Mouse (Mus musculus) cerebellum, adult 11 months (tissue): ENCODE data around the gene Acsm5.

Experiments used
- DNase-seq: peaks from one replicate; pipeline ENCODE4 v3.0.0; 2022

Acsm5 gene

DNA sequence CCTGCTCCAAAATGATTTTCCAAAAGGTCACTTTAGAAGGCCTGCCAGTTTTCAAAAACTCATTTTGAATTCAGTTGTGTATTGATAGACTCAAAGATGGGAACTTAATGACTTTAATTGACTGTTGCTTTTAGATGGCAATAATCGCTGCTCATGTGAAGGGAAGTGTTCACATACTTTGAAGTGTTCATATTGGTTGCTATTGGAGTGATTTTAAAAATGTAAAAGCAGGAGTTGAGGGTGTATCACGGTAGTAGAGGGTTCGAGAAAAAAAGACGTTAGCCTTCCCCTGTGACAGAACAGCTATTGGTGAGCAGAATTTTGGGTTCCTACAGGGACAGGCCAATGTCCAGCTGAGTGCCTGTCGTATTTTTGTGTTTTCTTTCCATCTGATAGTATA lies at the start of gene Acsm5:
Gene Acsm5 (plus strand): TSS at position 301 of the 400 bp plus-strand sequence.
- DNase-seq, result no peak

DNA sequence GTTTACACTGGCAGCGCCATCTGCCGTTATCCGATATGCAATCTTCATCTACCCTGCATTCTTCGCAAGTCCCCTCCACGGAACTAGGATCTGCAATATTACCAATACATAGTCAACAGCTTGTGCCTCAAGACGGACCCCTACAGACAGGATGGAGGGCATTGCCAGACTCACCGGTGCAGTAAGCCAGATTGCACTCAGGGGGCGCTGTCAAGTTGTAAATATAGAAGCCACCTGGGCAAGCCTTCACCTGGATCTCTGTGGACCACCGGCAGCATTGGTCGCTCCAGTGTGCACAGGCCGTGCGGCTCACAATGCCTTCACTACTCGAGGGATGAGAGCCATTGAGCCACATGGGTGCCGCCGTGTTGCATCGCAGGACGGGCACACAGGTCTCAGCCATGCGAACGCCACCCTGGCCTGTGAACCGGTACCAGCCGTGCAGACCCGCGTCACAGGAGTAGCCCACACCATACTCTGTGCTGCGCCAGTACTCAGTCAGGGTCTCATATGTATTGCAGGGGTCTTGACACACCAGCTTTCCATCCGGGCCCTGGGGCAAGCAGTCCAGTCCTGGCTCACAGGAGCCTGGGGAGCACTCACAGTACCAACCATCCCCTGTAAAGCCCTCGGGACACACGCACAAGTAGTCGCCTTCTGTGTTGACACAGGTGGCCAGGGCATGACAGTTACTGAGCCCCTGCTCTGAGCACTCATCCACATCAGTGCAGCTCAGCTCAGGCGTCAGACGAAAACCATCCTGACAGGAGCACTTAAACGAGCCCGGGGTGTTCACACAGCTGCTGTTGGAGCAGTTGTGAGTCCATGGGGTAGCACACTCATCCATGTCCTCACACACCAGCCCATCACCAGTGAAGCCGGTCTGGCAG lies 42.5 kb upstream of the Acsm5 start:
- no peak for DNase-seq

DNA sequence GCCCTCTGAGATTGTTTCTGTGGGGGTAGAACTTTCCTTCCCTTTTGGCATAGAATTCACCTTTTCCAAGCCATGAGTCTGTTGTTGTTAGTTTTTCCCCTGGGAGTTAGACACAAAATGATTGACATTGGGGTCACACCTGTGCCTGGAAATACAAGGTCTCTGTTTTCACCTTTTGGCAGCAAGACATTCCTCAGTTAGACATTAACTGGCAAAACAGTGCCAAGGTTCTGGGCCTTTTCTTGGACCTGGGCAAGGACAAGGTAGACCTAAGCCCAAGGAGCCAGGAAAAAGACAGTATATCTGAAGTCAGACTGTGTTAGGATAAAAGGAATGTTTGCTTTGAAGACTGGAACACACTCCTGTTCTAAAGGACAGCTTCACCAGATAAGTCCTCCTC lies 40.0 kb upstream of the Acsm5 start, which contains the start of gene Umod:
Gene Umod (minus strand): TSS at position 27 of the 400 bp plus-strand sequence.
- no peak for DNase-seq

DNA sequence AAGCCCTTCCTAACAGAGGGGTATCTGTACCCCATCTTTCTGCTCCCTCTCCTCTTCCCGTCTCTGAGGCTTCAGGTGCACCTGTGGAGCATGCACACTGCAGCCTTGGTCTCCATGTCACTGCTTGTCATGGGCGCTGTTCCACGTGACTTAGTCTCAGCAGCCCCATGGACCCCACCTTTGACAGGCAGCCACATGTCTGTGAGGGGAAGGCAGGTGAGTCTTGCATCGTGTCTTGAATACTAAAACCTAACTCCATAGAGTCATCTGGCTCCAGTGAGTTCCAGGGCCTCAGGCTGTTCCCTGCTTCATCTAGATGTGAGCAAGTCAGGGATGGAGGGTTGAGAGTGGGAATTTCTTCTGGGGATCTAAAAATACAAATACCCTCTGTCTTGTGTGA lies 35.1 kb upstream of the Acsm5 start:
- no peak for DNase-seq

DNA sequence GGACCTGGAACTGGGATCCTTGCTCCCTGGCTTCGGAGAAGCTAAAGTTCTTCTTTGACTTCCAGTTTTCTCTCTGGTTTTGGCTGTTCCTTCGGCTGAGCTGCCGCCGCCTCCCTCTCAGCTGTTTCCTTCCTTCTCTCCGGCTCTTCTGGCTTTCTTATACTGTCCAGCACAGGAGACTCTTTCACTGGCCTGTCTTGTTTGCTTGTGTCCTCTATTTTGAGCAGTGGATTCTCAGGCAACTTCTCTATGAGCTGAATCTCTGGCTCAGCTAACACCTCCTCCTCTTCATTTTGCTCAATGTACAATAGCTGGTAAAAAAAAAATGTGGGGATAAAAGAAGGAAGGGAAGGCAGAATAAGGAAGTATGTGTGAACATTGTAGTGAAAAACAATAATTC lies 32.6 kb upstream of the Acsm5 start:
- DNase-seq, result no peak

DNA sequence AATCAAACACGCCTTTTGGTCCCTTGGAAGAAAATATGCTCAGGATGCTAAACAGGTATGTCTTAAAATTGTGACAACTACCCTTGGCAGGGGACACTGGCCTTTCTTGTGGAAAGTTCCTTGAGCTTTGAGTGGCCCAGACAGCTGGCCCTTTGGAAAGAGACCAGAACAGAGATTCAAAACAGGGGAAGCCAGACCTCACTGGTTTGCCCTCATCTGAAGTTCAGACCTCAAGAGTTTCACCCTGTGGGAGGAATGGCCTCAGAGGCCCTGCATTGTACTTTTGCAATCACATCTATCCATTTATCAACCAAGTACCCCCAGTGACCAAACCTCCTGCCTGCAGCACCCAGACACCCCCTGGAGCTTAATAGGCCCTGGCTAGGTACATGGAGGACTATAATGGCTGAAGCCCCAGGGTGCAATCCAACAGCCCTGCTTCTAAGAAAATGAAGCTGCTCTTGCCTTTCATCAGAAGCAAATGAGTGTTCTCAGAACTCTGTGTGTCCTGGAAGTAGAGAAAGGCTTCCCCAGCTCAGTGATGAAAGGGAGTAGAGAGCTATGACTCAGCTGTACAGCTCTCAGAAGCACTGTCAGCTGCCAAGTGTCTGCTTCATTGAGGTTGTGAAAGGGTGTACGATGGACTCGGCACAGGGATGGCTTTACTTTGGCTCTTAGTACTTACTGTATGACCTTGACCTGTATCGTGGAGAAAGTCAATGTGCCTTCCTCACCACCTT lies 29.1 kb upstream of the Acsm5 start:
- DNase-seq, result no peak

DNA sequence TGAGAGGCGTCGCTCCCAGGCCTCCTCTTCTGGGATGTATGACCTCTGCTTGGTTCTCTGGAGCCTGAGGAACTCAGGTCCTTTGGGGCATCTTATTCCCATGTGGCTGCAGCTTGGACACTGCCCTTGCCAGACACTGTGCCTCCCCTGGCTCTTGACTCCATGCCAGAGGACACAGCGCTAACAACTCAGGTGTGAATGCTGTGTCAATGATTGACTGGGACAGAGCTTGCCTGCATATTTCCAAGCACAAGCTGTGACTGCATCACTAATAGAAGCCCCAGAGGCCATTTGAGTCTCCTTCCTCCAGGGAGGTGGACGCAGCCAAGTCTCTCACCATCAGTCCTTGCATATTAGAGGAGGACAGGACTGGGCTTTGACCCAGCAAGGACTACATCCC lies 8.1 kb upstream of the Acsm5 start:
- no peak for DNase-seq

DNA sequence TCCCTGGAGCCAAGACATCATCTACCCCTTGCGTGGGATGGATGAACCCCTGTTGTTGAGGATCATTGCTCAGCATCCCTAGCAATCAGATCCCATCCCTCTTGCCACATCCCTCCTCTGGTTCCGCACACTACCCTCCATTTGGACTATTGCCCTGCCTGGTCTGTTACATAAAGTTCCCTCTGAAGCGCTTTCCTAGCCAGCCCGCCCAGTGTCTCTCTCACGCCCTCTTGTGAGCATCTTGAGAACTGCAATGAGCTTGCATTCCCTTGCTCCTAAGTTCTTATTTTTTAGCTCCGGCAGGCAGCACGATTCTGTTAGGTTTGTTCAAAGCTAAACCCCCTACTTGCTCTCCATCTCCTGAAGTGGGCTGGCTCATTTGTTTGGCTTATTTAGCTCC lies 6.2 kb upstream of the Acsm5 start:
- peak; percentile 43 for DNase-seq

DNA sequence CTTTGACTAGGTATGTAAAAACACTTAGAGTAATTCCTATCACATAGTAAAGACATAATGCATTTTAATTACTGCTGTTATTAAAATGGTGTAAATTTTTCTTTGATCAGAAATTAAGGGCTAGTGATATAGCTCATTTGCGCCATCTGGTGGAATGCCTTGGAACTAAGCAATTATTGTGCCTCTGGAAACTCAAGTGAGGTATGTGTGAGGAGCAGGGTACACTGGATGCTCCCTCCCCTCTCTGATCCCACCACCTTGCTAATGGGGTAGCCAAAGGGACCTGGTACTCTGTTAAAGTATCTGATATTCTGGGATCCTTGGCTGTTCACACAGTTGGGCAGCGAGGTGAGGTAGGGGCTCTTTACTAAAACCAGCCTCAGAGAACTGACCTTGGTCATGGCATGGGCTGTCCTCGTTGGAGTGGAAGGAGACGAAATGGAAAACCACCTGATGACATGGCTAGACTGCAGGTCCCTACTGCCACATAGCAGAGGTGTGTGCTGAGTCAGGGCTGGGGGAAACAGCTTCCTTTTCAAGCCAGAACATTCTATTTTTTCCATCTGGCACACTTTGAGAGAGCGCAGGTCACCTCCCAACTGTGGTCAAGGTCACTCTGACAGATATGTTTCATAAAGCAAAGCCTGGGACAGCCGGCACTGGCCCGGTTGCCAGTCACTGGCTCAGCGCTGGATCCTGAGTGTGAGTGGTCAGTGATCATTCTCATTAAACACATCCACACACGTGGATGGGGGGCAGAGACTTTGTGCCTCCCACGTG lies 3.6 kb upstream of the Acsm5 start:
- DNase-seq, result peak; percentile 24

DNA sequence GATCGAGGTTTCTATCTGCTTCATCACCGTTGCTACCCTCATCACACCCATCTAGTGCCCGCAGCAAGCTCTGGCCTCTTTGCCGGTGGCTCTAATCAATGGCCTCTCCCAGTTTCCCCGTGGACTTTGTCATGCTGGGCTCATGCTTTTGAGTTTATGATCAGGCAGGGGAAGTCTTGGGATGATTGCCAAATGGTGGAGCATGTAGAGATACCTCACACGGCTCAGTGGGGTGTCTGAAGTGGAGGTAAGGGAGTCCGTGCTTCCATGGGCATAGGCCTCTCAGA lies 3.0 kb upstream of the Acsm5 start:
- no peak for DNase-seq

DNA sequence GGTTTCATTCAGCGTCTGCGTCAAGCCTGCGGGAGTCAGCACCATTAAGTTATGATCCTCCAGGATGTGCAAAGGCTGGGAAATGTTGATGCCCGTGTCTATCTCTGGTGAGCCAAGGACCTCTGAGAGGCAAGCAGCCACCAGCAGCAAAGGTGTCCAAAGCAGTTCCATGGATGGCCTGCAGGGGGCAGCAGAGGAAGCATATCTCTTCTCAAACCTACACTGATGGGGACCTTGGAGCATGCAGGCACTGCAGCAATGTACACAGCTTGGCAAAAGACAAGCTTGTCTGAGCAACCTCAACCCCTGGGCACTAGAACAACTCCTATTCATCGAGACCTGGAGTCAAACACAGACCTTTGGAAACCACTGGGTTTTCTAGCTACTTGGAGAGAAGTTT lies 391 bp downstream of the Acsm5 start:
- peak; percentile 39 for DNase-seq

DNA sequence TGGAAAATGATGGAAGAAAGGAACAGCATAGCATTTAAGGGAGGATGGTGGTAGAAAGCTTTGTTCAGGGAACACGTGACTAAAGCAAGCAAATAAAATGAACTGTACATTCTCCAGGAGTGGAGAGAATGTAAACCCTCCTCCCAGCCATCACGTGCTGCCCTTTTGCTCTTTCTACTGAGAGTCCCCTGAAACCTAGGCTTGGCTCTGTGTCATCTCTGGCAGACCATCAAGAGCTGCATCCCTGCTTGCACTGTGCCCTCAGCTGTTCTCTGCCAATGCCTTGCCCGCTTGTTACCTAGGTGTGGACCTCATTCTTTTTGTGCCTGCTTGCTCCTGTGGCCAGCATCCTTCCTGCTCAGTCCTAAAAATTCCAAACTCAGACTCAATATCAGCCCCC lies 2.6 kb downstream of the Acsm5 start:
- DNase-seq, result no peak

DNA sequence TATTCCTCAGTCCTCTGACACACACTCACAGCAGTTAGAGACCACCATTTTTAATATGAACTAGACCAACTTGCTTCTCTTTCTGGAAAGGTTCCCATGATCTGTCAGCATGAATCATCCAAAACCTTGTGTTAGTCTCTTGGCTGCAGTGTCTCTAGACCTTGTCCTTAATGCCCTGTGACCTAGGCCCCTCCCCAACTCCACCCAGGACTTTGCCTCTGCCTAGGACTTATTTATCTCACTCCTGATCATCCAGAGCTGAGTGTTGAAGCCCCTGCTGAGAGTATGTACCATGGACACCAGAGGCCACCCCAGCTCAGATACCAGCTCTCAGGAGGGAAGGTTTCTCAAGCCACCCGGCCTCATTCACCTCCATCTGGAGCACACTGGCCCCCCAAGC lies 3.1 kb downstream of the Acsm5 start:
- DNase-seq, result no peak

DNA sequence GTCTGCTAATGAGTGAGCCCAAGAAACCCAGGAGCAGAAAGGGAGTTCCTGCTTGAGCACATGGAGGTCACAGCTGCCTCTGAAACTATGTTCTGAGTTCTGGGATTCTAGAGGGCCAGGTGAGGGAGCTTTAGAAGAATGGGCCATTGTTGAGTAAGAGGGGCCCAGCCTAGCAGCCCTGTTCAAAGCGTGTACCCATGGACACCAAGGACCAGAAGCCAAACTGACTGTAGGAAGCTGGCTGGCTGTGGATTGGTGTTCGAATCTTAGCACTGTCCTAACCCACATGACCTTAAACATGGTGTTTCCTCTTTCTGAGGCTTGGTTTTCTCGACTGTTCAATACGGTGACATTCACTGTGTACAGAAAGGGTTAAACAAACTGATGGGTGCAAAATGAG lies 4.1 kb downstream of the Acsm5 start, which contains the start of gene Pdilt:
Gene Pdilt (minus strand): TSS at position 101 of the 400 bp plus-strand sequence.
- no peak for DNase-seq

DNA sequence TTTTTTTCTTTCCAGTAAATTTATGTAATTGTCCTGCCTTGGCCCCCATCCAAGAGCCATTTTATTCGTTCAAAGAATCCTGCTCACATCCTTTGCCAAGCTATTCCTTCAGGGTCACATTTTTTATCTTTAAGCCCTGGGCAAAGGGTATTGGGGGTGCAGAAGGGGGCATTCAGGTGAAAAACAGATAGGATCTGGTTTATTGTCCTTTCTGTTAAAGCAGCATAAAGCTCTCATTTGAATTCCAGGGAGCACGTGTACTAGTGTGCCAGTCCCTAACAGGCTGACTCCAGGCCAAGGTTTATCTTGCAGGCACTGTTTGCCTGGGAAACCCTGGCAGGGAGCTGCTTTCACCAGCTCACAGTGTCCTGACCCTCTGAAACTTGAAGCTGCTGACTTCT lies 6.6 kb downstream of the Acsm5 start:
- no peak for DNase-seq

DNA sequence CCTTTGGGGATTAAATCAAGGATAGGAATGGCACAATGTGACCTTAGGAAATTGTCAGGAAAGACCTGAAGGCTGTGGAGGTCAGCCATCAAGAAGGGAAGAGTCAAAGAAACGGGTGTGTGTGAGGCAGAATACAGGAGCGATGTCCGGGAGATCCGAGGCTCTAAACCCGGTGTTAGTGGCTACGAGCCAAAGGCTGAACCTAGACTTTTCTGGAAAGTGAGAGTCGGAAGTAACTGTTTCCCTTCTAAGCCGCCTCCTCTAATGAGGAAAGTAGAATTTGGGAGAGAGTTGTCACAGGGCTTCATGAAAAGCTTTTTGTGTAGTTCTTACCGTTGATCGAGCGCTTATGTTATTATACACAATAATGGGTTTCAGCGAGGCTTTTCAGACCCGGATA lies 7.2 kb downstream of the Acsm5 start:
- DNase-seq, result no peak

DNA sequence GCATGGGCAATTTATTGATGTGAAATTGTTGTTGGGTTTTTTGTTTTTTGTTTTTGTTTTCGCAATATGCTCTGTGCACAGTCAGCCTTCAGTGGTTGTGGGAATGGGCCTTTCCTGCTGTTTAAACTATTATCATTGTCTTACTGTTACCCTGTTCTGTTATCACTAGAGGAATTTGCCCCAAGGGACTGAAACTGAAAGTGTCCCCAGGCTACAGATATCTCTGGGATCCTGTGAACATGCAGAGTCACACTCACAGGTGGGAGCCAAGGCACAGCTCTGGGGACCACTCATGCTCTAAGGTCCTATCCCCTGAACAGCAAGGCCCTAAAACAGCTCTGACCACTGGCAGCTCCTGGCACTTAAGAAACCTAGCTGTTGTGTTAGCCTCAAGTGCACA lies 7.9 kb downstream of the Acsm5 start:
- no peak for DNase-seq

DNA sequence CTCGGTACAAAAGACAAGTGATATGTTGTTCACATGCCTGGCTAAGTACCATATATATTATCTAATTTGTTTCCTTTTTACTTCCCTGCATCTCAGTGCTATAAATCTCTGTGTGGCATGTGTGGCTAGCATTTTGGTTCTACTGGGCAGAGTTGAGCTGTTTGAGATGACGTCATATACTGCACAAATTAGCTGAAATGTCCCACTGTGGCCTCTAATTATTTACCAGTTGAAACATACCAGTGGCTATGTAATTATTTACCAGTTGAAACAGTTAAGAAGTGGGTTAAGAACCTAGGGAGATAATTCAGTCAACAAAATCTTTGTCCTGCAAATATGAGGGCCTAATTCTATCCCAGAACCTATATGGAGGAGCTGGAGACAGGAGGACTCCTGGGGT lies 8.3 kb downstream of the Acsm5 start:
- DNase-seq, result no peak

DNA sequence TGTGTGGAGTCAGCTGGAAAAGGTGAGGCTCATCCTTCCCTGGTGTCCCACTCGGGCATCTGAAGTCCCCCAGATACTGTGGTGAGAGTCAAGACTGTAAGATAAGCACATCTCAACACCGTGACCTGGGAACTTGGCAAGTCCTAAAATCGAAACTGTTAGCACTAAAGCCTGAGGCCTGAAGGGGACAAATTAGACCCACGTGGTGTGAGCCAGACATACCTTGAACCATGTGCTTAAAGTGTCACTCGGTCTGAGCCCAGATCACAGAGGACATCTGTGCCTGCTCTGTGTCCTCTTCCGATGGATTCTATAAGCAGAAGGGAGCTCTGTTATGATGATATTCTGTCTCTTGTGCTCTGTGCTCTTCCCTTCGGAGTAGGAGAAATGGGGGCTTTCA lies 9.4 kb downstream of the Acsm5 start:
- DNase-seq, result no peak

DNA sequence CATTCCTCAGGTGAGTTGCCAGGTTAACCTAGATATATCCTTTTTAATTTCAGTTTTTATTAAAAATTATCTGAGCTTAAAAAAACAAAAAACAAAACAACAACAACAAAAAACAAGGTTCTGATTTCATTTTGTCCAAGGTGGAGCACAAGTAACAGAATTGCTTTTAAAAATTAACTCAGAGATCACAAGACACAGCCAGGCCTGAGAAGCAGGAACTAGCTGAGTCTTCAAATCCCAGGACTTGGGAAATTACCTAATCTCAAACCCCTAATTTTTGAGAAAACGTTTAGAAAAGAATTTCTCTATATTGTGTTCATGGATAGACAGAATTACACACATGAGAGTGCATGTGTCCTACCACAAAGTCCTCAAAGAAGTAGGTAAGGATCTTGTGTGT lies 13.7 kb downstream of the Acsm5 start:
- no peak for DNase-seq

DNA sequence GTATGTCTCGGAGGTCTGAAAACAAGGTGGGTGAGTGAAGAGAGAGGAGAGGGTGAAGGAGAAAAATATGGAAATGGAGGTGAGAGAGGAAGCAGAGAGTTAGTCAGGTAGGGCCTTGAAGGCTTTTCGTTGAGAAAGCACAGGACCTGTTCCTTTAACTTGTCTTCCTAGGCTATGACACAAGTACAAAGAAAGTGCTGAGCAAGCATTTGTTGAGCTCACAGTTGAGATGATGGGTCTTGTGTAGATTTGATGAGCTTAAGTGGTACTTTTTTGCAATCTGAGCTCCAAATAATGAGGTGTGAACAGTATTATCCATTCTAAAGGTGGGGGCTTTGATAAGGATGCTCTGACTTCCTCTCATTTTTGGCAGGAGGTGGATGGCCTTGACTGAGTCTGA lies 15.1 kb downstream of the Acsm5 start:
- DNase-seq, result no peak

DNA sequence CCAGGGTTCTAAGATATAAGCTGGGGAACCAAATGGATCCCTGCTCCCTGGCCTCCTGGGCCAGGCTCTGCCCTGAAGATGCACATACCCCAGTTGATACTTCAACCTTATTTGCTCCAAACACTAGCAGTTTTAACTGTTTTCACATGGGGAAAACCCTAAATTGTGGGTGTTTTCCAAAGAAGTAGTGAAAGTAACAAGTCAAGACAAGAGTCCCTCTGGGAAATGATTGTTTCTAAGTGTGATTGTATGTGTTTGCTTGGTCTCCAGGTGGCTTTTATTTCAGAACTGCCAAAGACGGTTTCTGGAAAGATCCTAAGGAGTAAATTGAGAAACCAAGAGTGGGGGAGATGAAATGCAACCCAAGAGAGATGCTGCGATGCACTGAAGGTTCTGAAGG lies 23.2 kb downstream of the Acsm5 start:
- DNase-seq, result no peak

DNA sequence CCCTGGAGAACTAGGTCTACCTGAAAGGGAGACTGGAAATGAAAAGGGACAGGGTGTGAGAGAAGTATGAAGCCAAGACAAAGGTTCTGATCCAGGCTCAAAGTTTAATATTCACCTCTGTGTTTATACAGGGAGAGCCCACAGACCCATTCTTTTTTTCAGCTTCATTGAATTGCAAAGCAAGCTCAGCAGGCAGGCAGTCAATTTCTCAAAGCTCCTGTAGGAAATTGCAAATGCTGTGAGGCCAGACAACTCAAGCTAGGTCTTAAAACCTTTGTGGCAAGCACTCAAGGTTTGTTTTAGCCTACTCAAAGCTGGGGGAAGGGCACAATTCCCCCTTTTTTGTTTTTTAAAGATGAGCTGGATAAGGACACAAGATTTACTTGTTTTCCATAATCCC lies 26.3 kb downstream of the Acsm5 start:
- no peak for DNase-seq
